ENCODE assay signal across 17 mouse cellular contexts in genomic region chr13:29155297-29155696, GRCm38 (mm10).
DNase-seq lines count a peak whose midpoint lies in the region; ATAC-seq and TF ChIP-seq lines count a peak whose summit lies in the region.
"Had no signal": no experiment of that assay in that cellular context is flagged by ENCODE, and none has a peak within 500 bp of the region (broad histone marks: within the 10 kb centered on the region; RNA-seq: fewer than 3 reads in every experiment).

No protein-coding gene starts in this region.

- H3K4me1 ChIP-seq in kidney, adult 2 months (ENCODE audit: control insufficient read depth, insufficient read depth, low read length), result no peaks in the 10 kb centered on the region
- H3K4me1 ChIP-seq in midbrain, embryonic 14.5 days (ENCODE audit: control insufficient read depth, insufficient read depth, low read length), result 0 out of 2 replicates have a peak, but pooled peaks cover 3% of the 10 kb centered on the region
- H3K4me1 ChIP-seq: embryonic facial prominence, embryonic 13.5 days; hindbrain, embryonic 13.5 days; lung, embryonic 15.5 days had no signal

- no peak for TF ChIP-seq POLR2A in kidney, adult 2 months (IDR thresholded peaks at IDR 0.05; ENCODE audit: low read depth, low read length)

- no peak overlapping the region for H3K4me3 ChIP-seq in kidney, adult 2 months (ENCODE audit: insufficient read depth, low read depth, low read length)
- no peak overlapping the region for H3K4me3 ChIP-seq in midbrain, embryonic 14.5 days (replicated peaks; ENCODE audit: low read depth, low read length)
- H3K4me3 ChIP-seq: embryonic facial prominence, embryonic 13.5 days; hindbrain, embryonic 13.5 days; lung, embryonic 15.5 days; midbrain, embryonic 10.5 days had no signal

- no peaks in the 10 kb centered on the region for H3K36me3 ChIP-seq in kidney, adult 2 months (ENCODE audit: control insufficient read depth, insufficient read depth, low read length)
- H3K36me3 ChIP-seq in midbrain, embryonic 14.5 days (ENCODE audit: control insufficient read depth, insufficient read depth, low read length), result no peaks in the 10 kb centered on the region
- H3K36me3 ChIP-seq: embryonic facial prominence, embryonic 13.5 days; hindbrain, embryonic 13.5 days; lung, embryonic 15.5 days; midbrain, embryonic 10.5 days had no signal

- no peak for ATAC-seq in midbrain, embryonic 14.5 days (ENCODE audit: low FRiP score, low TSS enrichment)
- ATAC-seq: forebrain, embryonic 16.5 days; inflammation-experienced regulatory T-cells, adult 6 months had no signal

- no peak overlapping the region for H3K9ac ChIP-seq in midbrain, embryonic 14.5 days (replicated peaks; ENCODE audit: low read length)
- H3K9ac ChIP-seq: embryonic facial prominence, embryonic 13.5 days; hindbrain, embryonic 13.5 days; liver, embryonic 14.5 days; lung, embryonic 15.5 days had no signal

- H3K27me3 ChIP-seq in kidney, adult 2 months (replicated peaks; ENCODE audit: control insufficient read depth, insufficient read depth, low read length), result no peaks in the 10 kb centered on the region
- no peaks in the 10 kb centered on the region for H3K27me3 ChIP-seq in midbrain, embryonic 14.5 days (ENCODE audit: control insufficient read depth, insufficient read depth, low read length)
- H3K27me3 ChIP-seq: embryonic facial prominence, embryonic 13.5 days; hindbrain, embryonic 13.5 days; lung, embryonic 15.5 days had no signal

- no peak overlapping the region for H3K27ac ChIP-seq in kidney, adult 2 months (ENCODE audit: insufficient read depth, low read depth, low read length)
- no peak overlapping the region for H3K27ac ChIP-seq in midbrain, embryonic 14.5 days (replicated peaks; ENCODE audit: low read depth, low read length)
- H3K27ac ChIP-seq: embryonic facial prominence, embryonic 13.5 days; hindbrain, embryonic 13.5 days; liver, embryonic 14.5 days; lung, embryonic 15.5 days; macrophage; midbrain, embryonic 10.5 days had no signal

- no peak overlapping the region for H3K4me2 ChIP-seq in midbrain, embryonic 14.5 days (ENCODE audit: low read length)
- H3K4me2 ChIP-seq: embryonic facial prominence, embryonic 13.5 days; heart, embryonic 11.5 days; hindbrain, embryonic 13.5 days; lung, embryonic 15.5 days had no signal

- no peaks in the 10 kb centered on the region for H3K9me3 ChIP-seq in midbrain, embryonic 14.5 days (ENCODE audit: control insufficient read depth, low read length)
- H3K9me3 ChIP-seq: embryonic facial prominence, embryonic 13.5 days; hindbrain, embryonic 13.5 days; lung, embryonic 15.5 days; midbrain, embryonic 10.5 days had no signal

- 67% methylated on average over 3 of the region's 3 CpGs for WGBS in kidney, adult 2 months
- WGBS in midbrain, embryonic 14.5 days, result 95% methylated on average over 3 of the region's 3 CpGs

- DNase-seq in kidney, adult 2 months, result peak; percentile 11
- no peak for DNase-seq in kidney, adult 11 months
- peak; percentile 68 for DNase-seq in Muller cell, postnatal 12 days (ENCODE audit: inconsistent ontology term)
- peak; percentile 79 for DNase-seq in brain, adult 2 months (ENCODE audit: low read depth, low spot score)
- peak; percentile 62 for DNase-seq in cerebellum, adult 9-11 months
- no peak for DNase-seq in yolk sac, embryonic 10.5 days (ENCODE audit: low spot score)
- DNase-seq in midbrain, embryonic 14.5 days, result no peak
- DNase-seq: heart, postnatal 14 days had no signal

- no peak for TF ChIP-seq CTCF in kidney, adult 2 months (conservative IDR thresholded peaks at IDR 0.05; ENCODE audit: insufficient read depth, insufficient read length, low read depth, low read length)

Comparison
In these comparisons a context has a peak if more than half of its experiments do, and no peak if none do; other contexts are left out.
1. DNase-seq: peak in kidney, adult 2 months (single experiment), Muller cell, postnatal 12 days (single experiment), brain, adult 2 months (single experiment) and cerebellum, adult 9-11 months (single experiment); none in kidney, adult 11 months (single experiment), yolk sac, embryonic 10.5 days (single experiment) and midbrain, embryonic 14.5 days (single experiment).